Mouse (Mus musculus) E14TG2a.4 (cell line): ENCODE data around the gene Il1r1.

Experiments used
- H3K27me3 ChIP-seq: 2 replicates; pipeline ENCODE4 v1.6.1; 2014; ENCODE audit warnings: low read length, control low read depth; ENCODE audit not compliant: insufficient read depth
- H3K36me3 ChIP-seq: 2 replicates; pipeline ENCODE4 v1.6.1; 2014; ENCODE audit warnings: low read length, control low read depth; ENCODE audit not compliant: insufficient read depth
- H3K4me1 ChIP-seq: replicated peaks from 2 replicates; pipeline ENCODE4 v1.6.1; 2014; ENCODE audit warnings: low read depth, low read length, control low read depth
- H3K4me3 ChIP-seq: replicated peaks from 2 replicates; pipeline ENCODE4 v1.5.1; 2014; ENCODE audit warnings: mild to moderate bottlenecking, low read length
- H3K9me3 ChIP-seq: 2 replicates; pipeline ENCODE4 v1.6.1; 2014; ENCODE audit warnings: low read length, control low read depth
- CTCF ChIP-seq: conservative IDR thresholded peaks from 2 replicates; pipeline ENCODE4 v1.5.1; 2014; ENCODE audit warnings: low read length
- NANOG ChIP-seq: IDR thresholded peaks from 2 replicates; pipeline ENCODE4 v1.6.1; 2014; ENCODE audit warnings: borderline replicate concordance, low read length, mixed read lengths
- POU5F1 ChIP-seq: IDR thresholded peaks from 2 replicates; pipeline ENCODE4 v1.6.1; 2014; ENCODE audit warnings: low read length, borderline replicate concordance

The Il1r1 gene

DNA sequence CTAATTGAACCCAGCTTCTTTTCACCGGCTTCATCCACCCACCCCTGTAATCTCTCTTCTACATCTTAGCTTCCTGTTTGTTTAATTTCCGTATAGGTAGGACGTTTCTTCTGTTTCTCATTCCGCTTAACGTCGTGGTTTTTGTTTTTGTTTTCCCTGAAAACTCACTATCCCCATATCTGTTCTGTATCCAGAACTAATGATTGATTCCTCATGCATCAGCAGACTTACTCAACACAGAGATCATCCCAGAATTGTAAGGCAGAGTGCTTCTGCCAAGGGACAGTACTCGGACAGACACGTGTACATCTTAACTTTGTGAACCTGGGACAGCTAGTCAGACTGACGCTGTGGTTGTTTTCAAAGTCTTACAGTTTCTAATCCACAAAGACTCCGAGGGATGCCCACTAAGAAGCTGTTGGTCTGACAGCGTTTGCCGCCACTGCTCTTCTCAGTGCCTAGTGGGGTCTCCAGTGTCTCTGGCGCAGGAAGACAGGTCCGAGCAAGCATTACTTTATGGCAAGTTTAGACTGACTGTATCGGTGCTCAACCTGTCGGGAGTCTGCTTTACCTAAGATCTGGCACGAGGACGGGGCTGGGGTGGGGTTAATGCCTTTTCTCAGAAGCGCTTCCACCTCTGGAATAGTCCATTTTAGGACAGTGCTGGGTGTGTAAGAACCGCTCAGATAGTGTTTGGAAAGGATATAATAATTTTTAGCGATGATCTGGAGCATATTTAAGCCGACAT lies 100.2 kb downstream of the Il1r1 start:
- H3K36me3 ChIP-seq, result no peaks in the 10 kb centered on the region
- H3K4me1 ChIP-seq, result peaks cover 27% of the 10 kb centered on the region
- H3K27me3 ChIP-seq, result peaks cover 55% of the 10 kb centered on the region
- no peak for TF ChIP-seq NANOG
- peak overlapping the region; percentile 72 for H3K4me3 ChIP-seq
- H3K9me3 ChIP-seq, result no peaks in the 10 kb centered on the region

GRCm38 (mm10) chr1:40325711-40326327 lies 100.9 kb downstream of the Il1r1 start:
- Histone ChIP-seq H3K36me3 (no peaks in the 10 kb centered on the region), H3K9me3 (no peaks in the 10 kb centered on the region), H3K4me3 (peak overlapping the region; percentile 72), H3K27me3 (peaks cover 52% of the 10 kb centered on the region), H3K4me1 (peaks cover 27% of the 10 kb centered on the region)
- TF ChIP-seq CTCF, result no peak

DNA sequence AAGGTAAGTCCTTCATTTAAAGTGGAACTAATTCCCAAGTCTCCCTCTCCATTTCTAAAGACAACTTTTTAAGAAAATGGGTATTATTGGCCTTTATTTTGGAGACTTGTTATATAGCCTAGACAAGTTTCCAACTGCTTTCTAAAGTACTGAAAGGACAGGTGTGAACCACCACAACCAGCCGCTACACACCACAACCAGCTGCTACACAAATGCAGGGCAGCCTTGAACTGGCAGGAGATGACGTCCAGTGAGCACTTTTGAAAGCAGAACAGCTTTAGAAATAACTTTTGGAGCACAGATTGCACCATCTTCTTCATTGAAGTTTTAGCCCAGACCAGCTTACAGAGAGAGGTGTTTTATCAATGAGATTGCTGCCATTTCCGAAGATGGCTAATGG lies 102.7 kb downstream of the Il1r1 start:
- TF ChIP-seq POU5F1, result no peak
- no peak for TF ChIP-seq CTCF
- TF ChIP-seq NANOG, result no peak
- H3K9me3 ChIP-seq, result no peaks in the 10 kb centered on the region
- peaks cover 27% of the 10 kb centered on the region for H3K4me1 ChIP-seq
- H3K27me3 ChIP-seq, result peaks cover 50% of the 10 kb centered on the region
- H3K36me3 ChIP-seq, result no peaks in the 10 kb centered on the region
- no peak overlapping the region for H3K4me3 ChIP-seq

- no peak overlapping the region for H3K4me3 ChIP-seq
- H3K9me3 ChIP-seq, result no peaks in the 10 kb centered on the region
- H3K36me3 ChIP-seq, result no peaks in the 10 kb centered on the region
- H3K4me1 ChIP-seq, result peaks cover 21% of the 10 kb centered on the region
- H3K27me3 ChIP-seq, result peaks cover 38% of the 10 kb centered on the region
- TF ChIP-seq POU5F1 (no peak), NANOG (no peak), CTCF (no peak)
Measured at GRCm38 (mm10) chr1:40329526-40329925, 104.6 kb downstream of the Il1r1 start.

- H3K36me3 ChIP-seq, result no peaks in the 10 kb centered on the region
- no peak overlapping the region for H3K4me3 ChIP-seq
- H3K4me1 ChIP-seq, result peaks cover 14% of the 10 kb centered on the region
- peaks cover 33% of the 10 kb centered on the region for H3K27me3 ChIP-seq
- no peaks in the 10 kb centered on the region for H3K9me3 ChIP-seq
- TF ChIP-seq CTCF (no peak), POU5F1 (no peak), NANOG (no peak)
Measured at GRCm38 (mm10) chr1:40330181-40330580, 105.3 kb downstream of the Il1r1 start.

- H3K4me3 ChIP-seq, result no peak overlapping the region
- TF ChIP-seq CTCF (no peak), NANOG (no peak), POU5F1 (no peak)
- H3K9me3 ChIP-seq, result no peaks in the 10 kb centered on the region
- H3K27me3 ChIP-seq, result no peaks in the 10 kb centered on the region
- no peaks in the 10 kb centered on the region for H3K4me1 ChIP-seq
- no peaks in the 10 kb centered on the region for H3K36me3 ChIP-seq
Measured at GRCm38 (mm10) chr1:40339346-40339745, 114.5 kb downstream of the Il1r1 start.

GRCm38 (mm10) chr1:40340102-40340501 lies 115.2 kb downstream of the Il1r1 start:
- no peaks in the 10 kb centered on the region for H3K9me3 ChIP-seq
- H3K27me3 ChIP-seq, result no peaks in the 10 kb centered on the region
- TF ChIP-seq POU5F1, result no peak
- no peak for TF ChIP-seq CTCF
- no peak for TF ChIP-seq NANOG
- no peaks in the 10 kb centered on the region for H3K36me3 ChIP-seq
- no peaks in the 10 kb centered on the region for H3K4me1 ChIP-seq
- no peak overlapping the region for H3K4me3 ChIP-seq

GRCm38 (mm10) chr1:40352158-40352903 lies 127.5 kb downstream of the Il1r1 start:
- H3K4me1 ChIP-seq, result peaks cover 5% of the 10 kb centered on the region
- no peaks in the 10 kb centered on the region for H3K9me3 ChIP-seq
- H3K27me3 ChIP-seq, result peaks cover 4% of the 10 kb centered on the region; the same call in 1 of the 2 replicates
- no peaks in the 10 kb centered on the region for H3K36me3 ChIP-seq
- TF ChIP-seq CTCF (no peak), POU5F1 (no peak), NANOG (no peak)
- H3K4me3 ChIP-seq, result no peak overlapping the region

DNA sequence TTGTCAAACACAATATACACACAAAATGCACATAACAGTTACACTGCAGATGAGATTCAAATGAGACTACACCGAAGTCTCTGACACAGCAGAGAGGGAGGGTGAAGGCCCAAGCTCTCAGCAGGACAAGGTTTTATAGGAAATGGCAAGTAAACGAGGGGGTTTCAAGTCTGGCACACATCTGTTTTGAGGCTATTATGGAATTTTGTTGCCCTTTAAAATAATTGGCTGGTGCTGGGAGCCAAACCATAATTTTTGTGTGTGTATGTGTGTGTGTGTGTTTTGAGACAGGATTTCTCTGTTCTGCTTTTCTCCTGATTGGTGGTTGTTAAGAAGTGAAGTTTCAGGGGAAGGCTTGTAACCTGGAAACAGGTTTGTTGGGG lies 128.0 kb downstream of the Il1r1 start:
- Histone ChIP-seq H3K4me3 (no peak overlapping the region), H3K36me3 (no peaks in the 10 kb centered on the region), H3K27me3 (peaks cover 4% of the 10 kb centered on the region; the same call in 1 of the 2 replicates)

More for the DNA sequence above, 128.0 kb downstream of the Il1r1 start:
- H3K4me1 ChIP-seq, result peaks cover 10% of the 10 kb centered on the region
- TF ChIP-seq CTCF (no peak), POU5F1 (no peak), NANOG (no peak)
- H3K9me3 ChIP-seq, result no peaks in the 10 kb centered on the region
